Mouse (Mus musculus) stomach, postnatal 0 days (tissue): ENCODE results near the gene Pip4k2a. TPM values are rescaled to one million over a fixed set of nuclear protein-coding genes. Genes with fewer than 3 reads are reported as not detected.

Experiments
- ATAC-seq: fragments of 200-750 bp; cut with Nextera tagmentation; 2 replicates; pipeline ENCODE4 v1.8.0; 2017; ENCODE audit not compliant: low FRiP score, low TSS enrichment
- DNase-seq: peaks from one replicate; pipeline ENCODE4 v3.0.0-alpha.2; 2016; ENCODE audit warnings: low spot score
- H3K27ac ChIP-seq: fragments of 300-500 bp; sonication (generic); replicated peaks from 2 replicates; pipeline ENCODE4 v1.5.1; 2014; ENCODE audit warnings: mild to moderate bottlenecking, control low read depth
- H3K27me3 ChIP-seq: fragments of 300-500 bp; sonication (generic); 2 replicates; pipeline ENCODE4 v1.6.1; 2014; ENCODE audit warnings: low read length; ENCODE audit not compliant: control insufficient read depth, insufficient read depth
- H3K36me3 ChIP-seq: fragments of 300-500 bp; sonication (generic); 2 replicates; pipeline ENCODE4 v1.6.1; 2014; ENCODE audit warnings: low read length, mixed read lengths; ENCODE audit not compliant: control insufficient read depth, insufficient read depth
- H3K4me1 ChIP-seq: fragments of 300-500 bp; sonication (generic); replicated peaks from 2 replicates; pipeline ENCODE4 v1.6.1; 2014; ENCODE audit warnings: antibody characterized with exemption; ENCODE audit not compliant: control insufficient read depth, insufficient read depth
- H3K4me2 ChIP-seq: fragments of 300-500 bp; sonication (generic); replicated peaks from 2 replicates; pipeline ENCODE4 v1.6.1; 2014; ENCODE audit warnings: low read depth, mild to moderate bottlenecking, control low read depth, moderate library complexity
- H3K4me3 ChIP-seq: fragments of 300-500 bp; sonication (generic); 2 replicates; pipeline ENCODE4 v1.5.1; 2014; ENCODE audit warnings: low read depth, low read length, control low read depth
- H3K9ac ChIP-seq: fragments of 300-500 bp; sonication (generic); 2 replicates; pipeline ENCODE4 v1.6.1; 2014; ENCODE audit warnings: mild to moderate bottlenecking, low read length, control low read depth, mixed read lengths
- H3K9me3 ChIP-seq: fragments of 300-500 bp; sonication (generic); 2 replicates; pipeline ENCODE4 v1.6.1; 2016; ENCODE audit warnings: low read length; ENCODE audit not compliant: control insufficient read depth
- CTCF ChIP-seq: IDR thresholded peaks from 2 replicates; pipeline ENCODE4 v1.5.1; 2016; ENCODE audit warnings: antibody characterized with exemption, low read depth, mild to moderate bottlenecking, moderate library complexity
- EP300 ChIP-seq: optimal IDR thresholded peaks from 2 replicates; pipeline ENCODE3; 2016; ENCODE audit warnings: antibody characterized with exemption
- WGBS: fragments of 180-500 bp; shearing (Covaris S2); extraction: QIAGEN DNeasy Blood & Tissue Kit; methylation state at CpG from one replicate; pipeline ENCODE4 v1.1.7; 2014; 5-methylcytosine and 5-hydroxymethylcytosine counted together
- polyA plus RNA-seq: library from polyadenylated mRNA; unstranded; fragments of >200 nt; fragmentation: Nextera tagmentation; extraction: Ambion mirVana; gene quantifications from 2 replicates; pipeline ENCODE4 v1.2.1, GENCODE M21; 2015

Pip4k2a gene
- polyA plus RNA-seq, 1 experiment from 2014 or later, result 4.5 TPM

GRCm38 (mm10) chr2:18999395-18999794, 1.5 kb upstream of the Pip4k2a start:
- ATAC-seq, result no peak
- H3K9ac ChIP-seq, result no peak overlapping the region
- no peaks in the 10 kb centered on the region for H3K36me3 ChIP-seq
- no peak for DNase-seq
- H3K4me2 ChIP-seq, result no peak overlapping the region
- H3K27ac ChIP-seq, result no peak overlapping the region
- 92% methylated on average over 2 of the region's 2 CpGs for WGBS
- H3K27me3 ChIP-seq, result no peaks in the 10 kb centered on the region
- H3K4me1 ChIP-seq, result no peaks in the 10 kb centered on the region
- H3K9me3 ChIP-seq, result no peaks in the 10 kb centered on the region
- no peak overlapping the region for H3K4me3 ChIP-seq
- TF ChIP-seq EP300 (no peak), CTCF (no peak)

- peak; percentile 51 for ATAC-seq
- Histone ChIP-seq H3K36me3 (no peaks in the 10 kb centered on the region), H3K4me1 (no peaks in the 10 kb centered on the region), H3K27me3 (no peaks in the 10 kb centered on the region), H3K27ac (peak overlapping the region; percentile 88), H3K4me3 (peak overlapping the region; percentile 83), H3K4me2 (peak overlapping the region; percentile 91), H3K9ac (peak overlapping the region; percentile 70), H3K9me3 (no peaks in the 10 kb centered on the region)
- TF ChIP-seq CTCF, result no peak; the same call in 1 of the 2 replicates
- TF ChIP-seq EP300, result no peak
- under 1% methylated on average over 45 of the region's 46 CpGs for WGBS
- peak; percentile 52 for DNase-seq
Observed at GRCm38 (mm10) chr2:18997387-18997971, 447 bp downstream of the Pip4k2a start.

GRCm38 (mm10) chr2:18996451-18997211, 1.3 kb downstream of the Pip4k2a start:
- no peaks in the 10 kb centered on the region for H3K27me3 ChIP-seq
- no peaks in the 10 kb centered on the region for H3K9me3 ChIP-seq
- TF ChIP-seq CTCF (no peak), EP300 (no peak)
- WGBS, result under 1% methylated on average over 25 of the region's 25 CpGs
- peak overlapping the region; percentile 88; the same call in 1 of the 2 replicates for H3K27ac ChIP-seq
- peak overlapping the region; percentile 83 for H3K4me3 ChIP-seq
- peak overlapping the region; percentile 91 for H3K4me2 ChIP-seq
- no peaks in the 10 kb centered on the region for H3K36me3 ChIP-seq
- ATAC-seq (no peak), DNase-seq (peak; percentile 14)
- H3K4me1 ChIP-seq, result no peaks in the 10 kb centered on the region
- peak overlapping the region; percentile 70 for H3K9ac ChIP-seq

- H3K4me3 ChIP-seq, result no peak overlapping the region
- no peaks in the 10 kb centered on the region for H3K27me3 ChIP-seq
- no peak overlapping the region for H3K4me2 ChIP-seq
- WGBS, result 61% methylated on average over 7 of the region's 7 CpGs
- no peak overlapping the region for H3K9ac ChIP-seq
- no peak for TF ChIP-seq EP300
- no peak for TF ChIP-seq CTCF
- ATAC-seq (no peak), DNase-seq (no peak)
- no peaks in the 10 kb centered on the region for H3K4me1 ChIP-seq
- H3K27ac ChIP-seq, result no peak overlapping the region
- no peaks in the 10 kb centered on the region for H3K9me3 ChIP-seq
- H3K36me3 ChIP-seq, result no peaks in the 10 kb centered on the region
Observed at GRCm38 (mm10) chr2:18992512-18993510, 5.1 kb downstream of the Pip4k2a start.

- Histone ChIP-seq H3K9ac (no peak overlapping the region), H3K36me3 (no peaks in the 10 kb centered on the region), H3K9me3 (no peaks in the 10 kb centered on the region), H3K4me3 (no peak overlapping the region), H3K27me3 (no peaks in the 10 kb centered on the region), H3K4me1 (no peaks in the 10 kb centered on the region), H3K27ac (no peak overlapping the region), H3K4me2 (no peak overlapping the region)
- no peak for ATAC-seq
- no peak for TF ChIP-seq CTCF
- TF ChIP-seq EP300, result no peak
- no peak for DNase-seq
- WGBS, result 81% methylated on average over 3 of the region's 3 CpGs
Observed at GRCm38 (mm10) chr2:18988885-18989284, 9.0 kb downstream of the Pip4k2a start.
